Mouse (Mus musculus) kidney, adult 18-20 months (tissue): ENCODE measurements around the gene Arhgef3.
"Not testable (repeated sequence)": the region's sequence is repeated elsewhere in the genome, so short reads cannot be mapped to it uniquely, and the experiment has no call there.

ENCODE experiments used
- DNase-seq: peaks from one replicate; pipeline ENCODE4 v3.0.0; 2021

Gene Arhgef3

GRCm38 (mm10) chr14:27234270-27234840 is 119.7 kb downstream of the Arhgef3 start:
- no peak for DNase-seq

DNA sequence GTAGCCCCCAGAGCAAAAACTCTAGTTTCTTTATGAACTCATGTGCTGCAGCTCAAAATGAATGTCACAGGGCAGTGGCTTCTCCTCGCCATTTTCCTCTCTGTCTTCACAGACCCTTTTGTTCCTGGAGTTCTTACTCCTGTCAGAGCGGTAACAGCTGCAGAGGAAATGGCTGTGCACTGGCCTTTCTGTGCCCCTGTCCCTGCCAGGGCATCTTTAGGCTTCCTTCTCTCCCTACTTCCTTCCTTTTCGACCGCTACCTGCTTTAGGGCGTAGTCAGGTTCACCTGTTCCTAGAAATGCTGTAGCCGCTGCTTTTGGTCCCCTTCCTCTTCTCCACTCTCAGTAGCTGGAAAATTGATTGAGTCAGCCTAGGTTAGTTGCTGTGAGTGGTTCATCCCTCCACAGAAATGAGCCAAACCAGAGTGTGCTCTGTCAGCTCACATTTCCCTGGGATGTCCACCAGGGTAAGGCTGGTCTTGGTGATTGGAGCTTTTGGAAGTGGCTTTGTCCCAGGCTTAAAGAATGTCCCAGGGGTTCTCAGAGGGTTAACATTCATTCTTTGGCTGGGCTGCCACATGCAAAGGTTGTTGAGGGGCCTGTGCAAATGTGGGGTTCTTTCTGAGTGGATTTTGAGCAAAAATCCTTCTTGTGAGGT is 121.3 kb downstream of the Arhgef3 start:
- DNase-seq: no peak

DNA sequence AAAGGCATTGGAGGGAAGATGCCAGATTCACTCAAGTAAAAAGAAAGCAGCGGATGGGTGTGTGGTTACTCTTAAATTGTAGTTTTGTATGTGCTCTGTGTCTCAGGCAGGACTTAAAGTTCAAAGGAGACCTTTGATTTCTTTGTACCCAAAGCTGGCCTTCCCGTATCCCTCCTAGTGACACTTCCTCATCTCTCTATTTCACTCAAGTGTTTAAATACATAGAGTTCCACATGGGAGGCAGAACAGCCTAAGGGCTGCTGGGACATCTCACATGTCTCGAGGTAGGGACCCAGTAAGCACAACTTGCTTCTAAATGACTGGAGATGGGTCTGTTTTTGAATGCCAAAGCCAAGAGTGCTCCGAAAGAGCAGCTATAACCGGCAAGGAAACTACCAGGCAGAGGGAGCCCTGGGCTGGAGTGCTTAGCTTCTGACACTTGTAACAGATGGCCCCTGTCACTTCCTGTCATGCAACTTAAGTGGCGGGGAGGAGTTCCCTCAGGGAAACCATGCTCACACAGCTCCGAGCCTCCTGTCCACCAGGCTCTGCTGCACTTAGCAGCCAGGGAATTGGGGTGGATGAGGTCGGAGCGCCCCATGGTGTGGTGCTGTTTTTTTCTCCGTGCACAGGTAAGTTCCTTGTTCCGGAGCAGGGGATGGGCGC is 123.0 kb downstream of the Arhgef3 start:
- DNase-seq: peak; percentile 57

- no peak for DNase-seq
These were observed 124.0 kb downstream of the Arhgef3 start for GRCm38 (mm10) chr14:27238600-27239118.

- DNase-seq: no peak
These were observed 124.9 kb downstream of the Arhgef3 start for GRCm38 (mm10) chr14:27239551-27240091.

- DNase-seq: peak; percentile 35
These were observed 127.6 kb downstream of the Arhgef3 start for GRCm38 (mm10) chr14:27242253-27242652.

DNA sequence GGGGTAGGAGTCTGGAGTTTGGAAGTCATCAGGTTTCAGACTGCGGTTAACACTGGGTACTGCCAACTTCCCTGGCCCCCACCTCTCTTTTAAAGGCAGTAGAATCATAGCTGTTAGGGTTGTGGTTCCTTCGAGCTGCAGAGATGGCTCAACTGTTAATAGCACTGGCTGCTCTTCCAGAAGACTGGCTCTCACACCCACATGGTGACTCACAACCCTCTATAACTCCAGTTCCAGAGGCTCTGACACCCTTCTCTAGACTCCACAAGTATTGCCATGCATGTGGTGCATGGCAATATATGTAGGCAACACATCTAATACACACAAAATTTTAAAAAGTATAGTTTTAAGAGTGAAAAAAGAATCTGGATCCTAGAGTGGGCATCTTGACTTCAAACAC is 128.1 kb downstream of the Arhgef3 start:
- no peak for DNase-seq

DNA sequence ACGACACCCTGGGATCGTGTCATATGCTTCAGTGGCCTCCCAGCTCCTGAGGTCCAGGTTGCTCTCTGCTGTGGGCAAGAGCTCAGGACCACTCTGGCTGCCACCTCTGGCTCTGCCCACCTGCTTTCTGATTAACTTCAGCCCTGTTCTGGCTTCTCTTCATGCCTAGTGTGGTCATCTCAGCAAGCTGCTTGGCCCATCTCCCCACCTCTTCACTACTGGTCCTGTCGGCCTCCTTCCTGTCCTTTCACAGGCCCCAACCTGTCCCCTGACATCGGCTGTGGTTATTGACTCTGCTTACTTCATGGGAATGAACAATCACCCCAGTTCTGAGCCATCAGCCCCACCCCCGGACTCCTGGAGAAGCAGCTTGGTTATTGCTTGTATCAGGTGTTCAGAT is 128.9 kb downstream of the Arhgef3 start:
- no peak for DNase-seq

DNA sequence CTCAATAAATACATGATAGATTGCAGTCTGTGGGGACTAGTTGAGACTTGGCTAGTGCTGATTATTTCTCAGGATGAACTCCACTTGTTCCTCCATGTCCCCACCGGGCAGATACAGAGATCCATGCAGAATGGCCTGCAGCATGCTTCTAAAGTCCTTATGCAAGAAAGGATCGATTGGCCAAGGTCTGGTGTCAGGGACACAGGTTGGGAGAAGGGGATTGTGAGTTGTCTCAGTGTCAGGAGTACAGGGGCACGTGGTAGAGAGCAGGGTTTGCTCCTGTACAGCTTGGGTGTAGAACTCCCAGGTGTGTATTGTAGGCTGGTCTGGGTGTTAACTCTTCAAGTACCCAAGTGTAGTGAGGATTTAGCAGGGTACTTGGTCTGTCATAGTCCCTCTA is 130.2 kb downstream of the Arhgef3 start:
- no peak for DNase-seq

DNA sequence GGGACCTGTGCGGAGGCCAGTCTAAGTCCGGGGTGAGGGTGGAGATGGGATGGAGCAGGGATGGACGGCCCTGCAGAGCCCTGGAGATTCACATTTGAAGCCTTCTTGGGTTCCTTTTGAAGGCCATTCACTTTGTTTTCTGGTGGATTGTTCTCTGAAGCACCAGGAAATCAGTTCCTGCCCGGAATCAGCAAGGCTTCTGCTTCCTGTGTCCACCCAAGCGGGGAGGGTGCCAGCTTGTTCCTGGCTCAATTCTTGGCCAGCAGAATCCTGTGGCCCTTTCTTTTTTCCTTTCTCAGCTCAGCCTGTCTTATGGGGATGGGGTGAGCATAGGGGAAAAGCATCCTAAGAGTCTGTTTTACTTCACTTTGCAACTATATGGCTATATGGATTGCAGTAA is 131.7 kb downstream of the Arhgef3 start:
- DNase-seq: no peak

- DNase-seq: not testable (repeated sequence)
These were observed 132.2 kb downstream of the Arhgef3 start for GRCm38 (mm10) chr14:27246948-27247347.

DNA sequence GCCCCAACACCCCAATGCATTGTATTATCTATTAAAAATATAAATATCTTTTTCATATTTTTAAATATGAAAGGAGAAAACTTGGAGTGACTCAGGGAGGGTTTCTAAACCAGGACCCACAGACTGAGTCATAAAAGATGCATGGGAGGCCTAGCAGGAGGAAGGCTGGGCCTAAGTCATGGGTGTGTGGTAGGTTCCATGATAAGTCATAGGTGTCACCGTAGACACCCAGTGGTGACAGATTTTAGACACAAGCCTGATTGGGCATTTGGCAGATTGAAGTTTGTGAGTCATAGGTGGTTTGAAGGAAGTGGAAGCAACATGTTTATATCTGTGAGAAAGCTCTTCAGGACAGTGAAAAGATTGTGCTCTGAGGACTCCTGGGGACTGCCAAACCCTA is 134.4 kb downstream of the Arhgef3 start:
- DNase-seq: no peak

- DNase-seq: no peak
These were observed 135.6 kb downstream of the Arhgef3 start for GRCm38 (mm10) chr14:27250281-27250789.

- no peak for DNase-seq
These were observed 138.7 kb downstream of the Arhgef3 start for GRCm38 (mm10) chr14:27253391-27253790.

DNA sequence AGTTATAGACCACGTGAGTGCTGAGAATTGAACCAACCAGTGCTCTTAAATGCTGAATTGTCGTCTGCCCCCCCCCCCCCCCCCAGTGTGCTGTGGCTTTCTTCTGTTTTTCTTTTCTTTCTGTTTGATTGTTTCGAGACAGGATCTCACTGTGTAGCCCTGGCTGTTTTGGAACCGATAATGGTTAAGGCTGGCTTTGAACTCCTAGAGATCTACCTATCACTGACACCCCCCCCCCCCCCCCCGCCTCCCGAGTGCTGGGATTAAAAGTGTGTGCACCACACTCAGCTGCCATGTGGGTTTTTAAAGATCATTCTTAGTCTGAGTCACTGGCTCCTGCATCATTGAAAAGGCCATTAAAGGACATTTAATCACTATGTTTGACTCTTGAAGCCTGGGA is 147.7 kb downstream of the Arhgef3 start:
- no peak for DNase-seq

GRCm38 (mm10) chr14:27266601-27267000 is 151.9 kb downstream of the Arhgef3 start:
- no peak for DNase-seq

DNA sequence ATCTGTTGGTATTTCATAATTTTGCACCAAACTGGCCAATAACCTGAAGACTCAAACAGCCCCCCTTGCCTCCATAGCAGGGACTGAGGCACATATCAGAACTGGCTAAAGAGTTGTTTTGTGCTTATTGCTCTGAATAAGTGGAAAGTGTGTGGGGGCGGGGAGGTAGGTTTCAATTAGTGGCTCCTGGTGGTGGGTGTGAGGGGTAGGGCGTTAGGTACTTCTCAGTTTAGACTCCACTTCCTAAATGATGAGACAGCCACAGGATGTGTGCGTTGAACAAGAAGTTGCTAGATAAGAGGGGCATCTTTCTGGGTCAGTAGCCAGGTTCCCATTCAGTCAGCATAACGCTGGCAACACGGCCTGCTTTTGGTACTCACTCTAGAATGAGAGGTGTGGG is 153.4 kb downstream of the Arhgef3 start:
- no peak for DNase-seq

DNA sequence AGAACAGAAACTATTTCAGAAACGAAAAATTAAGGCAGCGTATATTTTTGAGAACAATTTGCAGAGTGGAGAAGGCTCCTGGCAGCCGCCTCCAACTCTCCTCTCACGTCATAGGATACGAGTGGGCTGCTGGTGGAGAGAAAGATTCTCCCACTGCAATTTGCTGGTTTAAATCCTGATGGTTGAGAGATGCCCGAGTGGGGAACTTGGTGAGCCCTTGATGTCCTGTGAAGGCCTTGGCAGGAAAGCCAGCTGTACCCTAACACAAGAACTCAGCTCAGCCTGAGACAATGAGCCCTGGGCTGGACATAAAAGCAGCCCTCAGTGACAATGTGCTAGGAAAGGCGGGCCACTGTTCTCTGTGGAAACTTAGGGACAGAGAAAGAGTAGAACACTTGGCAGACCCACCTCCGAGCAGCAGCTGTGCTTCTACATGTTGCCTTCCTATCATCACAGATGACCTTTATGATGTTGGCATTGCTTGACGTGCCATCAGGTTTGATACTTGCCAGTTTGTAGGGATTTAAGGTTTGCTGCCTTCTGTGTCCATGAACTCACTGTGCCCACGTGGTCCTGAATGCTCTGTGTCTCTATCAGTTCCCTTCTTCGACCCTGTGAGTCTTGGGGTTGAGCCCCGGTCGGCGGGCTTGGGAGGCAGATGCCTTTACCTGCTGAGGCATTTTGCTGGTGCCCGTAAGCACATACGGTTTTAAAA is 154.4 kb downstream of the Arhgef3 start:
- no peak for DNase-seq

- no peak for DNase-seq
These were observed 155.1 kb downstream of the Arhgef3 start for GRCm38 (mm10) chr14:27269836-27270235.

DNA sequence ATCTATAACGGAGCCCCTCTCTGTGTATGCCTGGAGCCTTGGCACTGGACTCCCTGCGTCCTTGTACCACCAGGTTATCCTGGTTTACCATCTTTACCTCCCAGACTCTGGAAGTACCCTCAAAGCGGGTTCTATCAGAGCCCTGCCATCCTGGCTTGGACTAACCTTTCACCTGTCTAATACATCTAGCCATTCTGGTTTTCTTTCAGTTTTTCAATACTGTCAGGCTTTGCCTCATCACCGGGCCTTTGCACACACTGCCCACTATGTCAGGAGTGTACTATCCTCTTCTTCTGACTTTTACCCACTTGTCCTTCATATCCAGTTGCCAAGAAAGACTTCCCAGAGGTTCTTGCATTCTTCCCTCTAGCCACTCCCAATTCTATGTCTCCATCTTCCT is 155.8 kb downstream of the Arhgef3 start:
- DNase-seq: no peak

DNA sequence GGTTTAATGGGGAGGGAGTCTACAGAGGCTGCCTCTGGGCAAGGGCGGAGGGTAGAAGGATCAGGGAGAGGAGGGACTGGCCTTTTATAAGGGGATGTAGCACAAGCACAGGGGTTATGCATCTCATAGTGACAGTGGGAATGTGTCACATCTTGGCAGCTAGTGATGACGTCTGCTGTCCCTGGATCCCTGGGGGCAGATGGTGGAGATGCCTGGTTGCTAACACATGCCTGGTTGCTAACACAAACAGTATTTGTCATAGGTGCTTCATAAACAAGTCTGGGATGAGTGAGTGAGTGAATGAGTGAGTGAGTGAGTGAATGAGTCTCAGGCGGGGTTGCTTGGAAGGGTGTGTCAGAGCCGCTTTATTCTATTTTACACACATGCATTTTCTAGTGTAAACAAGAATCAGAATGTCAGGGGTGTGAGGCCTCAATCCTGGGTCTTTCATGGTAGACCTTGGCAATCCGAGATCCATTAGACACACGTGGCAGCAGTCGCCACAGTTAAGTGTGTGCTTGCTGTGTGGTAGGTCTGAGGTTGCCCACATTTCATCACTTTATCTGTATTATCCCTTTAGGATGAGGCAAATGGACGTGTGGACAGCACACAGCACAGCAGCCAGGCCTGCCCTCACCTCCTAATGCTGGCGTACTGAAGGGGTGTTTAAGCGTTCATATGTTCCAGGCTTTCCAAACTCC is 156.8 kb downstream of the Arhgef3 start:
- no peak for DNase-seq

GRCm38 (mm10) chr14:27272072-27272834 is 157.6 kb downstream of the Arhgef3 start:
- DNase-seq: no peak
